Mouse (Mus musculus) inflammation-experienced regulatory T-cells, adult 6 months (primary cell): ENCODE data around the gene Gm10645. TPM values are rescaled to one million over a fixed set of nuclear protein-coding genes. Genes with fewer than 3 reads are reported as not detected.

Source experiments
- ATAC-seq: one replicate; pipeline ENCODE4 v1.8.0; 2017
- polyA plus RNA-seq, 3 experiments: library from polyadenylated mRNA; unstranded; fragments of 100-300 nt; shearing (Covaris generic); gene quantifications; one replicate each; pipeline ENCODE4 v1.2.1; 2017

Gene Gm10645
- polyA plus RNA-seq, 3 experiments from 2014 or later: not detected

- no peak for ATAC-seq
These were observed 3.2 kb upstream of the Gm10645 start for GRCm38 (mm10) chr8:83169127-83169526.

- no peak for ATAC-seq
These were observed 2.0 kb upstream of the Gm10645 start for GRCm38 (mm10) chr8:83167932-83168331.

GRCm38 (mm10) chr8:83165235-83165930 lies 587 bp downstream of the Gm10645 start, which contains the start of gene Tbc1d9:
Gene Tbc1d9 (plus strand): TSS chr8:83165352.
- no peak for ATAC-seq

GRCm38 (mm10) chr8:83160613-83161012 lies 5.4 kb downstream of the Gm10645 start:
- ATAC-seq: no peak

- no peak for ATAC-seq
These were observed 6.4 kb downstream of the Gm10645 start for GRCm38 (mm10) chr8:83159615-83160014.

- ATAC-seq: no peak
These were observed 7.0 kb downstream of the Gm10645 start for GRCm38 (mm10) chr8:83158971-83159370.

GRCm38 (mm10) chr8:83155110-83155509 lies 10.9 kb downstream of the Gm10645 start:
- no peak for ATAC-seq

- no peak for ATAC-seq
These were observed 13.5 kb downstream of the Gm10645 start for GRCm38 (mm10) chr8:83152470-83152869.

- no peak for ATAC-seq
These were observed 13.9 kb downstream of the Gm10645 start for GRCm38 (mm10) chr8:83152055-83152454.

GRCm38 (mm10) chr8:83149124-83149523 lies 16.8 kb downstream of the Gm10645 start:
- no peak for ATAC-seq

GRCm38 (mm10) chr8:83145421-83145820 lies 20.5 kb downstream of the Gm10645 start:
- no peak for ATAC-seq

GRCm38 (mm10) chr8:83144601-83145000 lies 21.4 kb downstream of the Gm10645 start:
- no peak for ATAC-seq

- no peak for ATAC-seq
These were observed 24.6 kb downstream of the Gm10645 start for GRCm38 (mm10) chr8:83141358-83141757.

- no peak for ATAC-seq
These were observed 25.3 kb downstream of the Gm10645 start for GRCm38 (mm10) chr8:83140701-83141111.

GRCm38 (mm10) chr8:83140068-83140467 lies 25.9 kb downstream of the Gm10645 start:
- no peak for ATAC-seq

- ATAC-seq: no peak
These were observed 30.9 kb downstream of the Gm10645 start for GRCm38 (mm10) chr8:83135086-83135485.

Other genes starting within 250 kb of the Gm10645 start
- under 1 TPM in 2 of 3 experiments, not detected in 1; 0.18 to 0.20 TPM for gene Tbc1d9, start 818 bp downstream of the Gm10645 start, polyA plus RNA-seq
- gene Ucp1, start 124.2 kb upstream of the Gm10645 start, polyA plus RNA-seq: not detected
- 10 to 100 TPM in 2 of 3 experiments, 1 to 10 TPM in 1; 9.0 to 10.7 (median 10.4) TPM for gene Elmod2, start 166.3 kb upstream of the Gm10645 start, polyA plus RNA-seq
- not detected for gene Mgat4d, start 182.3 kb upstream of the Gm10645 start, polyA plus RNA-seq
- gene Clgn, start 223.7 kb upstream of the Gm10645 start, polyA plus RNA-seq: 1 to 10 TPM in 1 of 3 experiments, under 1 TPM in 1, not detected in 1; 0.71 to 7.2 TPM